Mouse (Mus musculus): Measurements from ENCODE around the gene Npas3. TPM values are rescaled to one million over a fixed set of nuclear protein-coding genes. Genes with fewer than 3 reads are reported as not detected.
A peak's percentile ranks its signal among the peaks of the same experiment; 100 is the strongest.
"Not testable (repeated sequence)": the region's sequence is repeated elsewhere in the genome, so short reads cannot be mapped to it uniquely, and the experiment has no call there.

Gene Npas3
- polyA plus RNA-seq, 1 experiment from 2014 or later = 4.1 TPM

DNA sequence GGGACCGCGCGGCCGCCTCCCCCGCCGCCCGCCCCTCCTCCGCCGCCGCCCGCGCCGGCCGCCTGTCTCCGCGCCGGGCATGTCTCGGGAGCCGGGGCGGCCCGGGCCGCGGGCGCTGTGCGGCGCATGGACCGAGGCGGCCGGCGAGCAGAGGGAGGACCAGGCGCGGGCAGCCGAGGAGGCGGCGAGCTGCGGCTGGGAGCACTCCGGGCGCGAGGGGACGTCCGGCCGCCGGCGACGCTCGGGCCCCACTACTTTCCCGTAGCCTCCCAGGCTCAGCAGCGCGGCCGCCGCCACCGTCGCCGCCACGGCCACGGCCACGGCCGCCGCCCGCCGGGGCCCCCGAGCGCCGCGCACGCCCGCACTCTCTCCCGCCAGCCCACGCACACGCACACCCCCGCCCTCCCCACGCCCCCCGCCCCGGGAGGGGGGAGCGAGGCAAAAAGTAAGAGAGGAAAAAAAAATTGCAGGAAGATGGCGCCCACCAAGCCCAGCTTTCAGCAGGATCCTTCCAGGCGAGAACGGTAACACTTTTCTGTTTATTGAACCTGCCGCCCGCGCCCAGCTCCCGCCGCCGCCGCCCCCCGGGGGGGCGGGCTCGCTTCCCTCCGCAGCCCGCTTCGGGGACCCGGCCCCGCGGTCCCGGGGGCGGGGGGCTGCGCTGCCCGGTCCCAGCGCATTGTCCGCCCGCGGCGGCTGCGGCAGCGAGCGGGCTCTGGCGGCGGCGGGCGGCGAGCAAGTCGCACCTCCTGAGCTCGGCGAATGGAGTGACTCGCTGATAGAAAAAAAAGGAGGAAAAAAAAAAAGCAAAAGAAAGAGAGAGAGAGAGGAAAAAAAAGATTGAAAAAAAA is 4.3 kb downstream of the Npas3 start:
- H3K27me3 ChIP-seq = peaks cover 50% of the 10 kb centered on the region
- under 1% methylated on average over 97 of the region's 115 CpGs for WGBS
- H3K4me2 ChIP-seq (replicated peaks) = peak overlapping the region; percentile 88
- peaks cover 25% of the 10 kb centered on the region for H3K4me1 ChIP-seq
- peak overlapping the region; percentile 72 for H3K4me3 ChIP-seq (replicated peaks)
- peak overlapping the region; percentile 88 for H3K27ac ChIP-seq (replicated peaks)
- peak; percentile 16; the same call in 1 of the 2 replicates for ATAC-seq (ENCODE audit: insufficient number of reproducible peaks, low FRiP score, low TSS enrichment, low read depth)
- no peaks in the 10 kb centered on the region for H3K9me3 ChIP-seq (replicated peaks)
- H3K36me3 ChIP-seq = no peaks in the 10 kb centered on the region
- peak overlapping the region; percentile 77 for H3K9ac ChIP-seq

- H3K4me1 ChIP-seq = peaks cover 17% of the 10 kb centered on the region
- peak overlapping the region; percentile 77 for H3K9ac ChIP-seq
- peak; percentile 66 for ATAC-seq (ENCODE audit: insufficient number of reproducible peaks, low FRiP score, low TSS enrichment, low read depth)
- H3K4me2 ChIP-seq (replicated peaks) = peak overlapping the region; percentile 88
- peak overlapping the region; percentile 72 for H3K4me3 ChIP-seq (replicated peaks)
- peaks cover 42% of the 10 kb centered on the region for H3K27me3 ChIP-seq
- no peaks in the 10 kb centered on the region for H3K9me3 ChIP-seq (replicated peaks)
- WGBS = 2% methylated on average over 22 of the region's 32 CpGs
- H3K36me3 ChIP-seq = no peaks in the 10 kb centered on the region
- H3K27ac ChIP-seq (replicated peaks) = 0 out of 2 replicates have a peak overlapping the region, but pooled peaks have one; percentile 51
Measured at GRCm38 (mm10) chr12:53253461-53254159, 5.1 kb downstream of the Npas3 start.

- no peak overlapping the region for H3K27ac ChIP-seq (replicated peaks)
- WGBS = 12% methylated on average over 6 of the region's 6 CpGs
- no peaks in the 10 kb centered on the region for H3K9me3 ChIP-seq (replicated peaks)
- peaks cover 37% of the 10 kb centered on the region for H3K27me3 ChIP-seq
- no peak for ATAC-seq (ENCODE audit: insufficient number of reproducible peaks, low FRiP score, low TSS enrichment, low read depth)
- H3K4me1 ChIP-seq = peaks cover 12% of the 10 kb centered on the region
- no peak overlapping the region for H3K9ac ChIP-seq
- peak overlapping the region; percentile 72 for H3K4me3 ChIP-seq (replicated peaks)
- peak overlapping the region; percentile 88 for H3K4me2 ChIP-seq (replicated peaks)
- no peaks in the 10 kb centered on the region for H3K36me3 ChIP-seq
Measured at GRCm38 (mm10) chr12:53254160-53254480, 5.6 kb downstream of the Npas3 start.

DNA sequence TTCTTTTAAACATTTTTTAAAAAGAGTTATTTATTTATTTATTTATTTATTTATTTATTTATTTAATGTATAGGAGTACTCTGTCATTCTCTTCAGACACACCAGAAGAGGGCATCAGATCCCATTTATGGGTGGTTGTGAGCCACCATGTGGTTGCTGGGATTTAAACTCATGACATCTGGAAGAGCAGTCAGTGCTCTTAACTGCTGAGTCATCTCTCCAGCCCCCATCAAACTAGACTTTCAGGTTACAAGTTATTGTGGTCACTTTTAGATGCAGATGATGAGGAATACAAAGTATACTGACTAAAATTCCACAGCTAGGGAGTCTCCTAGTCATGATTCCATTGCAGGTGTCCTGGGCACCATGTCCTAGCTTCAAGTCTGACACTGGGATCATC is 26.0 kb downstream of the Npas3 start:
- not testable (repeated sequence) for H3K9ac ChIP-seq; ATAC-seq (ENCODE audit: insufficient number of reproducible peaks, low FRiP score, low TSS enrichment, low read depth); H3K27ac ChIP-seq (replicated peaks); H3K4me3 ChIP-seq (replicated peaks); H3K4me2 ChIP-seq (replicated peaks); H3K4me1 ChIP-seq; H3K9me3 ChIP-seq (replicated peaks); H3K27me3 ChIP-seq; H3K36me3 ChIP-seq

GRCm38 (mm10) chr12:53277393-53277792 is 28.9 kb downstream of the Npas3 start:
- H3K36me3 ChIP-seq = no peaks in the 10 kb centered on the region
- no peak overlapping the region for H3K9ac ChIP-seq
- H3K9me3 ChIP-seq (replicated peaks) = no peaks in the 10 kb centered on the region
- WGBS = 74% methylated on average over 6 of the region's 6 CpGs
- no peak overlapping the region for H3K27ac ChIP-seq (replicated peaks)
- no peak overlapping the region for H3K4me3 ChIP-seq (replicated peaks)
- ATAC-seq (ENCODE audit: insufficient number of reproducible peaks, low FRiP score, low TSS enrichment, low read depth) = no peak
- H3K27me3 ChIP-seq = peaks cover 4% of the 10 kb centered on the region
- H3K4me1 ChIP-seq = no peaks in the 10 kb centered on the region
- H3K4me2 ChIP-seq (replicated peaks) = no peak overlapping the region

DNA sequence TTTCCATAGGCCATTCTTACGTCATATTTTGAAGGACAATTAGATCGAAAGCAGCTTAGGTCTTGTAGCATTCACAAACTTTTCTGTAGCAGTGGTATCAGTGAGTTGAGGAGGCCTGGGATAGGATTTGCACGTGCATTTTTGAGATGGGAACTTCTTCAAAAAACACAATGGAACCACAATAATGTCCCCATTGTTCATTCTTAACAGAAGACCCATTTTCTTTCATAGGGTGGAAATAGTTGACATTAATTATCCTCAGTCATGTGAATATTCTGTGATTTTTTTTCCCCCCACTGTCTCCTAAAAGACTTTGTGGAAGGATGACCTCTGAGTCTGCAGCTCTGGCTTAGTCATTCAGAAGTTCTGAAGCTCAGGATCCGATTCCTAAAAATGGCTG is 41.9 kb downstream of the Npas3 start:
- Histone ChIP-seq H3K4me3 (replicated peaks) (no peak overlapping the region), H3K4me1 (0 out of 2 replicates have a peak, but pooled peaks cover 3% of the 10 kb centered on the region), H3K36me3 (no peaks in the 10 kb centered on the region), H3K9ac (no peak overlapping the region), H3K4me2 (replicated peaks) (no peak overlapping the region), H3K9me3 (replicated peaks) (no peaks in the 10 kb centered on the region), H3K27ac (replicated peaks) (no peak overlapping the region), H3K27me3 (no peaks in the 10 kb centered on the region)
- WGBS = 78% methylated on average over 4 of the region's 4 CpGs
- no peak for ATAC-seq (ENCODE audit: insufficient number of reproducible peaks, low FRiP score, low TSS enrichment, low read depth)

DNA sequence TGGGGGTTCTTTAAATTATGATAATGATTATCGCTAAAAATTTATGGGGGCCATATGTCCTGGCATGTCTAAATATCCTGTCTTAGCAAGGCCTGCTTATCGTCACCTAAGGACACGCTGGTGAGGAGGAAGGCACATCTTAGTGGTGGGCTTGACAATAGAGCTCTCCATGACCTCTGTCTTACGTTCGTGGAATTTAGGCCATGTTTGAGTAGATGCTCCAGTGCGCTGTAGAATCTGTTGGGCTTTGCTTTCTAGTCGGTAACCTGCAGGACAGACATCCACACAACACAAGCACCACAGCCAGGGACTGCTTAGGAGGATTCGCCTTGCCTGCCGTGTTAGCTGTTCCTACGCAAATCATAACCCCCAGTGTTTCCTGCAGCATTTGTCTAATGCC is 42.4 kb downstream of the Npas3 start:
- H3K4me1 ChIP-seq = 0 out of 2 replicates have a peak, but pooled peaks cover 3% of the 10 kb centered on the region
- H3K27ac ChIP-seq (replicated peaks) = no peak overlapping the region
- H3K4me3 ChIP-seq (replicated peaks) = no peak overlapping the region
- H3K9me3 ChIP-seq (replicated peaks) = no peaks in the 10 kb centered on the region
- no peak overlapping the region for H3K4me2 ChIP-seq (replicated peaks)
- H3K36me3 ChIP-seq = no peaks in the 10 kb centered on the region
- ATAC-seq (ENCODE audit: insufficient number of reproducible peaks, low FRiP score, low TSS enrichment, low read depth) = no peak
- H3K9ac ChIP-seq = no peak overlapping the region
- H3K27me3 ChIP-seq = no peaks in the 10 kb centered on the region
- WGBS = 86% methylated on average over 10 of the region's 10 CpGs

- Histone ChIP-seq H3K27ac (replicated peaks) (0 out of 2 replicates have a peak overlapping the region, but pooled peaks have one; percentile 51), H3K4me2 (replicated peaks) (no peak overlapping the region)
- no peak for ATAC-seq (ENCODE audit: insufficient number of reproducible peaks, low FRiP score, low TSS enrichment, low read depth)
Measured at GRCm38 (mm10) chr12:53292010-53292409, 43.5 kb downstream of the Npas3 start.

DNA sequence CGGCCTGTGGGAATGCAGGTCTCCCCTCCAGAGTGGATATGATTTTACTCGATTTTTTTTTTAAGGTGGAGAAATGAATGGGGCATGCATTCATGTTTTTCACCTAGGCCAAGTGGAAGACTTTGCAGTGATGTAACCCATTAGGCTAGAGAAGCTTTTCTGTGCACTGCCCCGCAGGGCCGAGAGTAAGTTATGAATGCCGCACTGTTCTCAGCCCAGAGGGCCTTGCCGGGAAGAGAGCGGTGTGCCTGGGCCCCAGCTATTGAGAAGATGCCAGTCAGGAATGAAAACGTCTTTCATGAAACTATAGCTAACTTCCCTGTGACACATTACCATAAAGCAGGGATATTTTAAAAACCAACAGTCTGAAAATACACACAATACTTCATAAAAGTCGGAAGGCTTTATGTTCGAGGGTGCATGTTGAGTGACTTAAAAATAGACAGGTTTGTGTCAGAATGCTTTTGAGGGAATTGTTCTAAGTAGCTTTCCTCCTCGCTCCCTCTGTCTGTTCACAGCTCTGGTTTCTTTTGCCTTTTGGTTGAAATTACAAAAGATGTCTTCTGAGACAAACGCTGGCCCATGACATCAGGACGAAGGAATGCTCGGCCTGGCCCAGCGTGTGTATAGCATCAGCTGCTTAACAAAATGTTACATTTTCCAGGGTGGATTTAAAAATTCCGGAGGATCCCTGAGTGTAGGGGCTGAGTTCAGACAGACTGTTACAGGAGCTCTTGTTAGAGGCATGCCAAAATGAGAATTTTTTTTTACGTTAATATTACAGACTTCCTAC is 44.2 kb downstream of the Npas3 start:
- Histone ChIP-seq H3K36me3 (no peaks in the 10 kb centered on the region), H3K4me3 (replicated peaks) (no peak overlapping the region), H3K9ac (no peak overlapping the region), H3K27ac (replicated peaks) (peak overlapping the region; percentile 51), H3K4me2 (replicated peaks) (0 out of 2 replicates have a peak overlapping the region, but pooled peaks have one; percentile 8), H3K27me3 (no peaks in the 10 kb centered on the region), H3K9me3 (replicated peaks) (no peaks in the 10 kb centered on the region), H3K4me1 (0 out of 2 replicates have a peak, but pooled peaks cover 3% of the 10 kb centered on the region)
- 19% methylated on average over 17 of the region's 17 CpGs for WGBS
- ATAC-seq (ENCODE audit: insufficient number of reproducible peaks, low FRiP score, low TSS enrichment, low read depth) = 0 out of 2 replicates have a peak, but pooled peaks have one; percentile 43

More at GRCm38 (mm10) chr12:53292010-53292409, 43.5 kb downstream of the Npas3 start:
- no peak overlapping the region for H3K4me3 ChIP-seq (replicated peaks)
- H3K4me1 ChIP-seq = 0 out of 2 replicates have a peak, but pooled peaks cover 3% of the 10 kb centered on the region
- no peak overlapping the region for H3K9ac ChIP-seq
- 71% methylated on average over 8 of the region's 8 CpGs for WGBS
- no peaks in the 10 kb centered on the region for H3K36me3 ChIP-seq
- no peaks in the 10 kb centered on the region for H3K9me3 ChIP-seq (replicated peaks)
- H3K27me3 ChIP-seq = no peaks in the 10 kb centered on the region

DNA sequence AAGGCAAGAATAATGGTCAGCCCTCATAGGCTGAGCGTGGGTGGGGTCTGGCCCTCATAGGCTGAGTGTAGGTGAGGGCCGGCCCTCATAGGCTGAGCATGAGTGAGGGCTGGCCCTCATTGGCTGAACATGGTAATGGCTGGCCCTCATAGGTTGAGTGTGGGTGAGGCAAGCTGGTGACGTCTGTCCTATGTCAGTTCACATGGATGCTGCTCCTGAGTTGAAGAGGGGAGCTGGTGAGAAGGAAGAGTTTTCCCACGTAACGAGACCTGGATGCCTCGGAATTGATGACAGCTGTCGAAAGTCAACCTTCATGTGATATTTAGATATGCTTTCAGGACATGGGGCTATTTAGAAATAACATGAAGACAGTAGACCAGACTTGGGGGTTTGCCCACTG is 45.5 kb downstream of the Npas3 start:
- ATAC-seq (ENCODE audit: insufficient number of reproducible peaks, low FRiP score, low TSS enrichment, low read depth) = no peak
- Histone ChIP-seq H3K4me2 (replicated peaks) (no peak overlapping the region), H3K9ac (no peak overlapping the region), H3K27ac (replicated peaks) (no peak overlapping the region), H3K27me3 (no peaks in the 10 kb centered on the region), H3K4me3 (replicated peaks) (no peak overlapping the region), H3K4me1 (0 out of 2 replicates have a peak, but pooled peaks cover 3% of the 10 kb centered on the region), H3K36me3 (no peaks in the 10 kb centered on the region), H3K9me3 (replicated peaks) (no peaks in the 10 kb centered on the region)
- WGBS = 94% methylated on average over 7 of the region's 7 CpGs

DNA sequence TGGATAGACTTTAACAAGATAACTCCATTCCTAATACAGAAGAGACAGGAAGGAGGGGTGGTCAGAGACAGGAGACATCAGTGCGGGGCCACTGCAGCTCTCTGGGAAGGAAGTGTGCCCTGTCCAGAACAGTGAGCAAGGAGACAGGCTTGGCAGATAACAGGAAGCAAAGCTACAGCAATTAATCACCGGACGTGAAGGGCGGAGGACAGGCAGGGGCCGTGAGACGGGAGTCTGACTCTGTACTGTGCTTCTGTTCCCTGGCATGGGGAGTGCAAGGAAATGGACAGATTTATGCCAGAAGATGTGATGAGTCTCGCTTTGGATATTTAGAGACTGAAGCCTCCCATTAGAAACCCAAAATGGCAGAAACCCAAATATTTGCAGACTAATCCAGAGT is 47.3 kb downstream of the Npas3 start:
- no peak overlapping the region for H3K27ac ChIP-seq (replicated peaks)
- no peaks in the 10 kb centered on the region for H3K36me3 ChIP-seq
- no peaks in the 10 kb centered on the region for H3K27me3 ChIP-seq
- no peak overlapping the region for H3K4me2 ChIP-seq (replicated peaks)
- H3K4me3 ChIP-seq (replicated peaks) = no peak overlapping the region
- 0 out of 2 replicates have a peak, but pooled peaks cover 3% of the 10 kb centered on the region for H3K4me1 ChIP-seq
- ATAC-seq (ENCODE audit: insufficient number of reproducible peaks, low FRiP score, low TSS enrichment, low read depth) = no peak
- 59% methylated on average over 7 of the region's 7 CpGs for WGBS
- H3K9ac ChIP-seq = no peak overlapping the region
- no peaks in the 10 kb centered on the region for H3K9me3 ChIP-seq (replicated peaks)
